Mouse (Mus musculus): Measurements from ENCODE around the gene Auh. TPM values are rescaled to one million over a fixed set of nuclear protein-coding genes. Genes with fewer than 3 reads are reported as not detected.

Gene Auh
- polyA plus RNA-seq, 1 experiment from 2014 or later: 44.9 TPM

DNA sequence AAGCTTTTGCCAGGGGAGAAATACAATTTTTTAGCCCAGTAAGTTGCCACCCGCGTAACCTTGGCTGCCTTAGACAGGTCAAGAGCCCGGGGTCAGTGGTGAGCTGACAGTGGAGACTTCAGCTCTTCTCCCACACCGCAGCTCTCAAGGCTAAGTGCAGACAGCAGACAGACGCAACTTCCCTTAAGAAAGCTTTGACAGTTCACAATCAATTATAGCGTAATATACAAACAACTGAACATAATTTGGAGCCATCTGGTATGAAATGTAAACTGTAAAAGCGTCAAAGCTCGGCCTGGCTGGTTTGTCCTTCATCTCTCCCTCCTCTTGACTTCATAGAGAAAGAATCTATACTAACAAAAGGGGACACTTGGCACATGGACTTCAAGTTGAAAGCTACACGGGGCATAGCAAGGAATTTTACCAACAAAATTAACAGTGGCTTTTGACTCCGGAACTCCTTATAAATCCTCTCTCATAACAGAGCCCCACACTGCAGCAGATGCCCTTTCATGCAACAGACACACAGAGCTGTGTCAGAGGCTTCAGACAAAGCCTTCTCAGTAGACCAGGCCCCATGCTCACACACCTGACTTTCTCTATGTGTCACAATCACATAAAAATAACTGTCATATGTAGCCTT lies 85.8 kb downstream of the Auh start:
- Histone ChIP-seq H3K27me3 (ENCODE audit: insufficient read depth, poor library complexity, severe bottlenecking) (0 out of 2 replicates have a peak, but pooled peaks cover 5% of the 10 kb centered on the region), H3K36me3 (peaks cover 5% of the 10 kb centered on the region; the same call in 1 of the 2 replicates), H3K27ac (0 out of 2 replicates have a peak overlapping the region, but pooled peaks have one; percentile 17), H3K4me3 (no peak overlapping the region), H3K4me1 (peaks cover 54% of the 10 kb centered on the region), H3K9me3 (no peaks in the 10 kb centered on the region)
- 60% methylated on average over 10 of the region's 10 CpGs for WGBS
- no peak for DNase-seq (ENCODE audit: low spot score)

DNA sequence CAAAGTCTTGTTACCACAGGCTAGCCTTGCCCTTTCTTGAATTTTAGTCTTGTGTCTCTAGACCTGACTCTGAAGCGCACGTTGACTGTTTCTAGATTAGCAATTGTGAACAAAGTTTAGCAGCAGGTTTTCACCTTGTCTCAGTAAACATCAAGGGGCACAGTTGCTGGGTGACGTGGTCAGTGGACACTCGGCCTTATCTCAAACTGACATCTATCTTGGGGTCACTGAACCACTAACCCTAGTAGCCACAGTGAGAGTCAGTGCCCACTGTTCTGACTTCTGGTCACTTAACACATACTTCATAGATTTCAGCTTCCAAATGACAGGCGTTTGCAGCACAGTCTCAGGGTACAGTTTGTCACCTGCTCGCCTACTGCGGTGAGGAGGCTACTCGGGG lies 93.2 kb downstream of the Auh start:
- no peak overlapping the region for H3K4me3 ChIP-seq
- H3K36me3 ChIP-seq: peaks cover 28% of the 10 kb centered on the region; the same call in 1 of the 2 replicates
- H3K4me1 ChIP-seq: peaks cover 18% of the 10 kb centered on the region
- WGBS: 88% methylated on average over 8 of the region's 8 CpGs
- H3K27ac ChIP-seq: no peak overlapping the region
- 0 out of 2 replicates have a peak, but pooled peaks cover 5% of the 10 kb centered on the region for H3K27me3 ChIP-seq (ENCODE audit: insufficient read depth, poor library complexity, severe bottlenecking)
- no peak for DNase-seq (ENCODE audit: low spot score)
- H3K9me3 ChIP-seq: no peaks in the 10 kb centered on the region

- 80% methylated on average over 8 of the region's 8 CpGs for WGBS
- no peak for DNase-seq (ENCODE audit: low spot score)
- Histone ChIP-seq H3K36me3 (peaks cover 23% of the 10 kb centered on the region; the same call in 1 of the 2 replicates), H3K4me1 (peaks cover 15% of the 10 kb centered on the region), H3K4me3 (no peak overlapping the region), H3K27ac (no peak overlapping the region), H3K9me3 (no peaks in the 10 kb centered on the region), H3K27me3 (ENCODE audit: insufficient read depth, poor library complexity, severe bottlenecking) (no peaks in the 10 kb centered on the region)
Measured at GRCm38 (mm10) chr13:52834591-52834990, 94.9 kb downstream of the Auh start.

GRCm38 (mm10) chr13:52833748-52834147 lies 95.7 kb downstream of the Auh start:
- no peak overlapping the region for H3K27ac ChIP-seq
- no peak overlapping the region for H3K4me3 ChIP-seq
- H3K9me3 ChIP-seq: no peaks in the 10 kb centered on the region
- peaks cover 20% of the 10 kb centered on the region for H3K4me1 ChIP-seq
- H3K36me3 ChIP-seq: peaks cover 23% of the 10 kb centered on the region; the same call in 1 of the 2 replicates
- no peak for DNase-seq (ENCODE audit: low spot score)
- H3K27me3 ChIP-seq (ENCODE audit: insufficient read depth, poor library complexity, severe bottlenecking): no peaks in the 10 kb centered on the region
- WGBS: 85% methylated on average over 2 of the region's 2 CpGs

DNA sequence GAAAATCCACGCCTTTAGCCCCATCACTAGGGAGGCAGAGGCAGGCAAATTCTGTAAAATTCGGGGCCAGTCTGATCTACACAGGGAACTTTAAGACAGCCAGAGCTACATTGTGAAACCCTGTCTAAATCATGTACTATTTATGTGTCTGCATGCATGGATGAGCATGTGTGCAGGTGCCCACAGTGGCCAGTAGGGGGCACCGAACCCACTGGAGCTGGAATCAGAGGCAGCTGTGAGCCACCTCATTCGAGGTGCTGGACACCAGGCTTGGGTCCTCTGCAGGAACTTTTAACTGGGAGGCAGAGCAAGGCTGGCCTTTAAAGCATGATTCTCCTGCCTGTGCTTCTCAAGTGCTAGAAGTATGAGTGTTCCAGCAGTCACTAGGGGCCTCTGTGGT lies 96.3 kb downstream of the Auh start:
- H3K27ac ChIP-seq: no peak overlapping the region
- H3K4me1 ChIP-seq: peaks cover 26% of the 10 kb centered on the region
- H3K27me3 ChIP-seq (ENCODE audit: insufficient read depth, poor library complexity, severe bottlenecking): no peaks in the 10 kb centered on the region
- 73% methylated on average over 4 of the region's 4 CpGs for WGBS
- H3K9me3 ChIP-seq: no peaks in the 10 kb centered on the region
- DNase-seq (ENCODE audit: low spot score): no peak
- no peak overlapping the region for H3K4me3 ChIP-seq
- H3K36me3 ChIP-seq: peaks cover 19% of the 10 kb centered on the region; the same call in 1 of the 2 replicates

- no peak overlapping the region for H3K27ac ChIP-seq
- WGBS: 85% methylated on average over 8 of the region's 8 CpGs
- no peak overlapping the region for H3K4me3 ChIP-seq
- H3K4me1 ChIP-seq: peaks cover 28% of the 10 kb centered on the region
- H3K9me3 ChIP-seq: no peaks in the 10 kb centered on the region
- H3K36me3 ChIP-seq: peaks cover 17% of the 10 kb centered on the region; the same call in 1 of the 2 replicates
- DNase-seq (ENCODE audit: low spot score): no peak
- H3K27me3 ChIP-seq (ENCODE audit: insufficient read depth, poor library complexity, severe bottlenecking): no peaks in the 10 kb centered on the region
Measured at GRCm38 (mm10) chr13:52832481-52833170, 96.9 kb downstream of the Auh start.

- no peak for DNase-seq (ENCODE audit: low spot score)
- WGBS: 46% methylated on average over 13 of the region's 13 CpGs
- no peak overlapping the region for H3K4me3 ChIP-seq
- H3K27me3 ChIP-seq (ENCODE audit: insufficient read depth, poor library complexity, severe bottlenecking): no peaks in the 10 kb centered on the region
- 0 out of 2 replicates have a peak, but pooled peaks cover 2% of the 10 kb centered on the region for H3K36me3 ChIP-seq
- H3K9me3 ChIP-seq: no peaks in the 10 kb centered on the region
- H3K27ac ChIP-seq: peak overlapping the region; percentile 62
- peaks cover 28% of the 10 kb centered on the region for H3K4me1 ChIP-seq
Measured at GRCm38 (mm10) chr13:52831037-52831757, 98.3 kb downstream of the Auh start.

GRCm38 (mm10) chr13:52828946-52829523 lies 100.4 kb downstream of the Auh start:
- Histone ChIP-seq H3K27me3 (ENCODE audit: insufficient read depth, poor library complexity, severe bottlenecking) (no peaks in the 10 kb centered on the region), H3K27ac (no peak overlapping the region), H3K36me3 (no peaks in the 10 kb centered on the region), H3K9me3 (no peaks in the 10 kb centered on the region), H3K4me1 (peaks cover 34% of the 10 kb centered on the region), H3K4me3 (no peak overlapping the region)
- DNase-seq (ENCODE audit: low spot score): no peak
- WGBS: 64% methylated on average over 12 of the region's 12 CpGs

GRCm38 (mm10) chr13:52828217-52828616 lies 101.3 kb downstream of the Auh start:
- no peaks in the 10 kb centered on the region for H3K9me3 ChIP-seq
- no peaks in the 10 kb centered on the region for H3K27me3 ChIP-seq (ENCODE audit: insufficient read depth, poor library complexity, severe bottlenecking)
- H3K4me1 ChIP-seq: peaks cover 36% of the 10 kb centered on the region
- H3K27ac ChIP-seq: no peak overlapping the region
- no peak for DNase-seq (ENCODE audit: low spot score)
- H3K4me3 ChIP-seq: no peak overlapping the region
- WGBS: 30% methylated on average over 2 of the region's 2 CpGs
- H3K36me3 ChIP-seq: no peaks in the 10 kb centered on the region

GRCm38 (mm10) chr13:52826666-52827065 lies 102.8 kb downstream of the Auh start:
- no peaks in the 10 kb centered on the region for H3K9me3 ChIP-seq
- H3K4me3 ChIP-seq: no peak overlapping the region
- H3K27me3 ChIP-seq (ENCODE audit: insufficient read depth, poor library complexity, severe bottlenecking): no peaks in the 10 kb centered on the region
- no peak for DNase-seq (ENCODE audit: low spot score)
- no peaks in the 10 kb centered on the region for H3K36me3 ChIP-seq
- H3K27ac ChIP-seq: no peak overlapping the region
- H3K4me1 ChIP-seq: peaks cover 45% of the 10 kb centered on the region

- 68% methylated on average over 9 of the region's 9 CpGs for WGBS
- no peaks in the 10 kb centered on the region for H3K9me3 ChIP-seq
- no peak overlapping the region for H3K4me3 ChIP-seq
- H3K4me1 ChIP-seq: peaks cover 56% of the 10 kb centered on the region
- no peaks in the 10 kb centered on the region for H3K36me3 ChIP-seq
- no peaks in the 10 kb centered on the region for H3K27me3 ChIP-seq (ENCODE audit: insufficient read depth, poor library complexity, severe bottlenecking)
- peak overlapping the region; percentile 16; the same call in 1 of the 2 replicates for H3K27ac ChIP-seq
- no peak for DNase-seq (ENCODE audit: low spot score)
Measured at GRCm38 (mm10) chr13:52824754-52825153, 104.7 kb downstream of the Auh start.

DNA sequence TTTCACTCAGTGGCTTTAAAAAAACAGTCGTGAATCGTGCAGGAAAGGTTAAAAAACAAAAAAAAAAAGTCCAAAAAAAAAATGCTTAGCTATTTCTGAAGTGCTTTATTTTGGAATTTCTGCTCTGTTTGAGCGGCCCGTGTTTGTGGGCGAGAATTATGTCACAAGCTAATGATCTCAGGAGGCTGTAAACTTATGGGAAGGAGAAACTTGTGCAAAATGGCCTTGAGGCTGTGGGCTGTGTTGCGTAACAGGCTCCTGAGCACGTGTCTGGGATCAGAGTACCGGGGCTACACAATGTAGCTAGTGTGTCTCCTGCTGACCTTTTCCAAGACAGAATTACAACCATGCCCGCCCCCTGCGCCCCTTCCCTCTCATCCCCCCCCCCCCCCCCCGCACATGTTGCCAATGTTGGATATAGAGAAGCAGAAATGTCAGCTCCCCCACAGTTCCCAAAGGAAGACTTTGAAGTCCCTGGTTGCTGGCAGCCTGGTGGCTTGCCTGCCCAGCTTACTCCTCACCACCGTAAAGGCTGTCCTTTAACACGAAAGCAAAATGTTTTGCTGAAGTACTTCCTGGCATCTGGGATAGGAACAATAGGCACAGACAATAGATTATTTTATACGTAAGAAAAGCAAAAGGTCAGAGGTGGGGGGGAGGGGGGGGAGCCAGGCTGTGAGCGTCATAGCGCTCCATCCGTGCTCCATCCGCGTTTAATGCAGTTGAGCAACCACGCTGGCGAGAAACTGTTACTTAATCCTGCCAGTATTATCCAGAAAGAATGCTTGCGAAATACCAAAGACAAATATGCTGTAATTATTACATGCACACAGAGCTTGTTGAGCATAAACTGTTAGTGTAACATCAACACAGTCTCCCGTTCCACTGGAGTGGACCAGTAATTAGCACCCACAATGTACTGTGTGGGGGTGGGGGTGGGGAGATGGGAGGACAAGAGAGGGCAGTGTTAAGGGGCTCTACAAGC lies 107.0 kb downstream of the Auh start:
- H3K4me1 ChIP-seq: peaks cover 63% of the 10 kb centered on the region
- 52% methylated on average over 23 of the region's 23 CpGs for WGBS
- H3K27ac ChIP-seq: peak overlapping the region; percentile 47
- H3K9me3 ChIP-seq: no peaks in the 10 kb centered on the region
- no peaks in the 10 kb centered on the region for H3K27me3 ChIP-seq (ENCODE audit: insufficient read depth, poor library complexity, severe bottlenecking)
- DNase-seq (ENCODE audit: low spot score): no peak
- H3K4me3 ChIP-seq: no peak overlapping the region
- H3K36me3 ChIP-seq: no peaks in the 10 kb centered on the region

All from heart, embryonic 10.5 days (tissue).